Mouse (Mus musculus) adrenal gland, postnatal 14 days (tissue): Measurements from ENCODE around the gene Fgd5. TPM values are rescaled to one million over a fixed set of nuclear protein-coding genes. Genes with fewer than 3 reads are reported as not detected.
"Not testable (repeated sequence)": the region's sequence is repeated elsewhere in the genome, so short reads cannot be mapped to it uniquely, and the experiment has no call there.

ENCODE experiments used
- DNase-seq: peaks from one replicate; pipeline ENCODE4 v3.0.0; 2021; ENCODE audit warnings: mixed read lengths
- long read RNA-seq, 2 experiments: library from polyadenylated mRNA; stranded (forward); transcript quantifications; one replicate each; pipeline ENCODE4 v2.0.0; 2021
- total RNA-seq: library from RNA; stranded (reverse); gene quantifications from 2 replicates; pipeline ENCODE4 v1.2.3, GENCODE M21; 2021

The Fgd5 gene
- 21.2 and 24.7 TPM in 2 replicates for total RNA-seq
- long read RNA-seq, experiment 1, full-length matches to known transcripts, result 4 of 11 reads
- long read RNA-seq, experiment 1, partial matches to known transcripts, result 4 of 11 reads
- long read RNA-seq, experiment 1, other reads (novel, unspliced or antisense), result 3 of 11 reads
- long read RNA-seq, experiment 2, full-length matches to known transcripts, result 5 of 13 reads
- long read RNA-seq, experiment 2, partial matches to known transcripts, result 6 of 13 reads
- long read RNA-seq, experiment 2, other reads (novel, unspliced or antisense), result 2 of 13 reads

DNA sequence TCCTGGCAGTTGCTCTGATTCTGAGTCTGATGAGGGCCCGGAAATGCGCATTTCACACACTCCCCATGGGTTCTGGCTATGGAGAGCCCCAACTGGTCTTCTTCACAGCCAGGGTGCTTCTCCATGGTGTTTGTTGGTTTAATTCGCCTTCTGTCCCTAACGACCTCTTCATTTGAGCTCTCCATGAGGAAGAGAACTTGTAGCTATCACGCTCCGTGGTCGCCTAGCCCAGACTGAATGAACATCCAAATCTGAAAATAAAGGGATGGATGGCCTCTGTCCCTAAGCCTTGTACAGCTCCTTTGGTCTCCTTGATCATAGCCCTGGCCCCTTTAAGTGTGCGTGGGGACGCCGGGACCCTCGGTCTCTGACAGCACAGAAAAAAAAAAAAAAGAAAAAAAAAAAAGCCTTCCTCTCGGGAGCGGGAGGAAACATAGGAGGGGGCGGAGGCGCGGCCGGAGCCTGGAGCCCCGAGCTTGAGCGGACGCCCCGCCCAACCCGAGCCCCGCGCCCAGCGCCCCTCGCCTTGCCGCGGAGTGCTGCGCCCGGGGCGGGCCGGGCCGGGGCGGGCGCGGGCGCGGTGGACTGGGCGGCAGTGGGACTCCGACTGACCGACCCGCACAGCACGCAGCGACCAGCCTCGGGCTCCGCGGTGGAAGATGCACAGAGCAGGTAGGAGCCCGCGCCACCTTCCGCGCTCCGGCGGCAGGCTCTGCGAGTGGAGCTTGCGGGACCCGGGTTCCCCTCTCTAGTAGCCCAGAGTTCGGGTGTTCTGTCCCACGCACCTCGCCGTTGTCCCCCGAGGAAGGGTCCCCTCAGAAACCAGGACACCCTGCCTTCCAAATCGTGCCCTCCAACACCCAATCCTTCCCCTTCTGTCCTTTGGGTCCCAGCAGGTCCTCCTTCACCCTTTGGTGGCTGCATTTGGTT, at the start of gene Fgd5:
TSS of gene Fgd5 (plus strand) at position 508 of the 930 bp plus-strand sequence.
- DNase-seq, result peak; percentile 58

DNA sequence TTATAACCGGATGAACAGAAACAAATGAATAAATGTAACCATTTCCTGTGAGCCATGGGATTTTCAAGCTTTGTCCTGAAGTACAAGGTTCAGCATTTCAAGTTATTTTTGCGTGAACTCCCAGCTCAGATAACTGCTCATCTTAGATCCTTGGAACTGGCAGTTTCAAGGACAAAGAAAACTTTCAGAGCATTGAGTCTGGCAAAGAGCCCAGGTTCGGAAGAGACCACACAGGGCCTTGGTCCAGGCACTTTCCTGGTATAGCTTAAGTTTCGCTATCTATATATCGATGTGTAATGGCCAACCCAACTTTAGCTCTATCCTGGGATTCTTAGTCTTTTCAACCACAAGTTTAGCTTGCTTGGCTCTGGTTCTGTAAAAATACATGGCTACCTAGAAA, 47.4 kb upstream of the Fgd5 start:
- DNase-seq, result peak; percentile 66

- no peak for DNase-seq
Measured at GRCm38 (mm10) chr6:91938491-91938890, 40.2 kb upstream of the Fgd5 start.

DNA sequence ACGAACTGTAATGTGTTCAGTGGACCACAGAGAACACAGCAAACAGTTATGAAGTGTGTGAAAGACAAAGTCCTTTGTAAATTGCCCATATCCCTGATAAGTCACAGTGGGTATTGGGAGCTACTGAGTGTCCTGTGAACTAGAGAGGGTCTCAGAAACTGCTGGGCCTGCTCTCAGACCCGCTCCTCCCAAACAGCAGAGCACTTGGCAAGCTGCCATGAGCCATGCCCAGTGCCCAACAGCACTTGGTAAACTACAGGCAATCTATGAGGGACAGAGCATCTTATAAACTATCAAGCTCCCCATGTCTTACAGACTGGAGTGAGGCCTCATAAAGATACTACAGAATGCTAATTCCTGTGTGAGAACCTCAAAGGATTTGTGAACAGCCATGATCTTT, 30.3 kb upstream of the Fgd5 start:
- DNase-seq, result peak; percentile 16

- DNase-seq, result not testable (repeated sequence)
Measured at GRCm38 (mm10) chr6:91958015-91958414, 20.7 kb upstream of the Fgd5 start.

- DNase-seq, result peak; percentile 52
Measured at GRCm38 (mm10) chr6:91960028-91960811, 18.5 kb upstream of the Fgd5 start.

DNA sequence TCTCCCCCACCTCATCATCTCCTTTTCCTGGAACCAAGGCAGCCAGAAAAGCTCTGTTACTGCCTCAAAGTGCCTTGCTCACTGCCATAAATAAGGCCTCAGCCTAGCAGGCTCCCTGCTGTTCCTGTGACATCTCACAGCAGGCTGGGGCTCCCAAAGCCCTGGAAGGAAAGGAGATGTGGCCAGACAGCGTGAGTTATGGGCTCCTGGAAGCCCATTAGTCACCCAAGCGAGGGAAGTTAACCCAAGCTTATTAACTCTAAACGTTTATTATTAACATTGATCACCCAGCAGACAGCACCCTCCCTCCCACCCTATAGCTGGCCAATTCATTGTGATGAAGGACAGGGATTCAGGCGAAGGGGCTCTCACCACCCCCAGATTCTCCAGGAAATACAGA, 15.2 kb upstream of the Fgd5 start:
- no peak for DNase-seq

DNA sequence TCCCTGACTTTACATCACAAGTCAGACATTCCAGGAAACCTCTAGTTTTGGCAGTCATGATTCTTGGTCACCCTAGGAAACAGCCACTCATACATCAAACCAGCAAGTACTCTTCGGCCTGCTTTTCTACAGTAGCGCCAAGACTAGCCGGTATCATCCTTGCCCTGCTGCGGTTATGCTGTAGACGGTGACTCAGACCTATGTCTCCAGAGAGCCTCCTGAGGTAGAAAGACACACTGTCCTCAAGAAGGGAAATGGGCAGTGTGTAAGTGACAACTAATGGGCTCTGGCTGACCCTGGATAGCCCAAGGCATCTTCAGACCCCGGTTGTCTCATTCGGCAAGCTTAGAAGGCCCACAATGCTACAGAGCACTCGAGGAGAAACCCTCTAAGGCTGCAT, 13.6 kb upstream of the Fgd5 start:
- DNase-seq, result no peak

GRCm38 (mm10) chr6:91966006-91966405, 12.7 kb upstream of the Fgd5 start:
- DNase-seq, result no peak

DNA sequence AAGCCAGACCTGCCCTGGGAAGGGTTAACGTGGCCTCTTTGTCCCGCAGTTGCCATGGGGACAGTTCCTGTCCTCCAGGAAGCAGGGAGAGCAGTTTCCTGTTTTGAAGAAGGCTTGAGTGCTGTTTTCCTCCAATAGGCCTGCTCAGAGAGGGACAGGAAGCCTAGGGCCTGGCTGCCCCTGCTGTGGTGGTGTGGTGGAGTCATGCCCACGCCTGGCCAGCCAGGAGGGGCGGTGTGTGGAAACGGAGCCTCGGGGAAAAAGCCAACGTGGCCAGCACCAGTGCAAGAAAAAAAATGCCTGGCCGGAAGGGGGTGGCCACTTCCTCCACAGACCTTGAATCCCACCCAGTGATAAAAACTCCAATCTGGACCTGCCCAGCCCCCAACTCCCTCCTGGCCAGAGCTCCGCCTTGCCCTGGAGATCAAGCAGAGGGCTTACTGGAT, 6.5 kb upstream of the Fgd5 start:
- peak; percentile 75 for DNase-seq

DNA sequence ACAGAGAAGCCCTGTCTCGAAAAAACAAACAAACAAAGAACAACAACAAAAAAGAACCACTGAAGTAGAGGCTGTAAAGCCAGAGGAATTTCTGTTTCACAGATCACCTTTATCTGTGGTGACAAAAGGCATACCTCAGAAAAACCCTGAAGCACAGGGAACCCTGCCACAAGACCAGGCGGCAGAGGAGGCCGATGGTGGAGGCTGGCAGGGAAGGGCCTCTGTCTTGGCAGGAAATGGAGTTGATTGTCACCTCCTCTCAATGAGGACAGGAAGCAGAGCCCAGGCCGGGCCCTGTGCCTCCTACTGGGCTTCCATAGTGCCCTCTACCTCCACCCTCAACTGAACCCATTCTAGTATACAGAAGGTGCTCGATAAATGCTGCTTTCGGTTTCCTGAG, 4.7 kb upstream of the Fgd5 start:
- DNase-seq, result no peak

- DNase-seq, result no peak
Measured at GRCm38 (mm10) chr6:91979301-91979996, 771 bp downstream of the Fgd5 start.

DNA sequence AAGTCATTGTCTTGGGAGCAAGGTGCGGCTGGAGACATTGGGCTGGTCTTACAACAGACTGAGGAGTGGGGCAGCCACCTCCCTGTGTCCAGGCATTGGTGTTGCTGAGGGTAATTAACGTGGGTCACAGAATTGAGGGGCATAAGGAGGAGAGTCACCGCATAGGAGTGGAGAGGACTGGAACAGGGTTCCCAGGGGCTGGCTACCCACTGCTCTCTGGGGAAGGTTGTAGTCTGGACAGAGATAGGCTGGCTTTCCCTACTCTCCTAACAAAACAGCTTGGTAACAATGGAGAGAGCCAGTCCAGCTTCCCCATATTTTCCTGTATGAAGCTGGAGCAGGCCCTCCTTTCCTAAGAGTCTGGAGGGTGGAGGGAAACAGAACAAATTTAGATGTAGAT, 1.3 kb downstream of the Fgd5 start:
- no peak for DNase-seq

DNA sequence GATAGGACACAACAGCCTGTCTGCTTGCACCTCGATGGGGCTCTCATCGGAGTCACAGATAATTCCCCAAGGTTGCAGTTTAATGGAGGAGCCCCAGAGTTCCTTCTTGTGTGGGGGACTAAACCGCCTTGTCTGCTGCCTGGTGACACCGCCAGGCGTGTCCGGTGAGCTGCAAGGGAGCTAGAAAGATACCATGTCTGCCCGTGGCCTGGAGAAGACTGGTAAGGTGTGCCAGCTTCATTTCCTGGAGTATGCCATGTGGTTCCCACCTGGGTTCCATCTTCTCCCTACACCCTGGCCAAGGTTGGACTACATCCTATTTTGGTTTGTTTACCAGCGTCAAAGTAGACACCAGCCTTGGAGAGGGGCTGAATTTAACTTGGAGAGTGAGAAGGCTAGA, 11.4 kb downstream of the Fgd5 start:
- DNase-seq, result no peak

DNA sequence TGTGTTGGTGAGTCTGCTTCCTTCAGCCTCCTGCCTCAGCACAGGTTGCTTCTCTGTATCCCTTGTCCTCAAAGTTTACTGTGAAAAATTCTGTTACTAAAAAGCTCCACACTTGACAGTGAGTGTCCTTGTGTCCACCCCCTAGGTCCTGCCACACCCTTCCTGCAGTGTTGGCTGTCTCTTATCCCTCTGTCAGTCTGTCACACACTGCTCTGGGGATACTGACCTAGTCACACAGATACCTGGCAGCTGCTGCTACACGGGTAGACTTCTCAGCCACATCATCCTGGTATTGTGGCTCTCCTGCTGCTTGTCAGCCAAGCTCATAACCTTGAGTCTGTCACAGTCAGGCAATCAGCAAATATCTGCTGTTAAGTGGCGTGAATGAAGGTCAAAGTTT, 14.1 kb downstream of the Fgd5 start:
- no peak for DNase-seq

DNA sequence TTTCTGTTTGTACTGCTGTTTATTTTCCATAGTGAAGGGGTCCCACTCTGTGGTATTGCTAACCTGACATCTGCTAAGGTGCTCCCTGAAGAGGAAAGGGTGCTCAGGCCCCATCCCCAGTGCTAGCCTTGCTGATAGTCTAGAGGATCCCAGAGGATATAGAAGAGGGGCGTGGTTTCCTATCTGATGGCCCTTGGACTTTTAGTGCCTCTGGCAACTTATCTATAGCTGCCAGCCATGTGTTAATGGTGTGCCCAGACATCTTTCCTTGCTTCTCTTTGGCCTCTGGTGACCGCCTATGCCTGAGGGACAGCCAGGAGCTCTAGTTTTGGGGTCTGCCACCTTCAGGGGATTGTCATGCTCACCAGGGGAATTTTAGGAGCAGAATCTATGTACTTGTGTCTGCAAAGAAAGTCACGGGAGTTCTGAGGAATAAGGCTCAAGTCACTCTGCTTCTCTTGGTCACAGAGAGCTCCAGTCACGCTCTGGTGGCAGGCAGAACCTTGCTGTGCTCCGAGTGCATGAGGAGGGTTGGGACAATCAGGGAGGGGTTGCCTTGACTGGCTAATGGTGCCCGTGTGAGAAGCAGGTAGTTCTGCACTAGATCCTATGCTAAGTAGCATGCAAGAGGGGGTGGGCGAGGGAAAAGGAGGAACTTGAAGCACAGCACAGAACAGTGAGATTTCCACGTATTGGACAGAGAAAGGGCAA, 15.3 kb downstream of the Fgd5 start:
- DNase-seq, result no peak

DNA sequence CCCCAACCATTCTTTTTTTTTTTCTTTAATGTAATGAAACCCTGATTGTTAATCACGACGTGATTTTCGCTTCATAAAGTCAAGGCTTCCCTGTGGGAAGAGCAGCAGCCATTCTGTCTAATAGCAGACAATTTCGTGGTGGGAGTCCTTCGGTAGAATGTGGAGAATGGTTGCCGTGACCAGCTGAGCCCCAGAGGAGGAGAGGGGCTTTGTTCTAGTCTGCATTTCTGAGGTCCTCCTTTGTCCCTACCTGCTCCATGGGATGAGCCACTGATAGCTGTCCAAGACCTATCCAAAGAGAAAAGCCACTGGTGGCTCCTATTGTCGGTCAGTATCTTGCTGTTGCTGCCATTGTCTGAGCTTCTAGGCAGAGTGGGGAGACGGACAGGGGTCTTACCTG, 17.4 kb downstream of the Fgd5 start:
- no peak for DNase-seq

DNA sequence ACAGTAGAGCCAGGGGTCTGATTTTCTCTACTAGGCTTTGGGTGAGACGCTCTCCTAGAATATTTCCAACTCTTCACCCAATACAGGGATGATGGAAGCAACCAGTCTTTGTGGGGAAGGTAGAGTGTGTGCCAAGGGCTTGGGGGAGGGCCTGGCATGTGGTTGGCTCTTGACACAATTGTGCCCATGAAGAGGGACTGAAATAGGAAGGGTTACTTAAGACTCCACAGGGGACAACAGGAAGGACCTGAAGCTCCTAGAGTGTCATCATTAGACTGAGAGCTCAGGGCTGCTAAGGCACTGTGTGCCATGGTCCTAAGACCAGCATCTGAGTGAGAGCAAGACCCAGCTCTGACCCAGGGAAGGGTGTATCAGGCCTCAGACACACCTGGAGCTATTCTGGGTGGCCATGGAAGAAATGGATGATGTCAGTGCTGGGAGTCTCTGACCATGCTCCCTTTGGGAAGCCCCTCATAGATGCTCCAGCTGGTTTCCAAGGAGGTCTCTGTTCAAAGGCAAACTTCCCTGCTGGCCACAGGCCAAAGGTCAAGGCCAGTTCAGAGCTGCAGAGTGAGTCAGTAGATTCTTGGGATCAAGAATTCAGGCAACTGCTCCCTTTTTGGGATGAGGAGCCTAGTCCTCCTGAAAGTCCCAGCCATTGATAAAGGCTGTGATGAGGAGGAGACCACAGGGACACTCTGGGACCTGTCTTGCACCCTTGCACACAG, 24.0 kb downstream of the Fgd5 start:
- DNase-seq, result no peak

- no peak for DNase-seq
Measured at GRCm38 (mm10) chr6:92003646-92004045, 25.0 kb downstream of the Fgd5 start.

DNA sequence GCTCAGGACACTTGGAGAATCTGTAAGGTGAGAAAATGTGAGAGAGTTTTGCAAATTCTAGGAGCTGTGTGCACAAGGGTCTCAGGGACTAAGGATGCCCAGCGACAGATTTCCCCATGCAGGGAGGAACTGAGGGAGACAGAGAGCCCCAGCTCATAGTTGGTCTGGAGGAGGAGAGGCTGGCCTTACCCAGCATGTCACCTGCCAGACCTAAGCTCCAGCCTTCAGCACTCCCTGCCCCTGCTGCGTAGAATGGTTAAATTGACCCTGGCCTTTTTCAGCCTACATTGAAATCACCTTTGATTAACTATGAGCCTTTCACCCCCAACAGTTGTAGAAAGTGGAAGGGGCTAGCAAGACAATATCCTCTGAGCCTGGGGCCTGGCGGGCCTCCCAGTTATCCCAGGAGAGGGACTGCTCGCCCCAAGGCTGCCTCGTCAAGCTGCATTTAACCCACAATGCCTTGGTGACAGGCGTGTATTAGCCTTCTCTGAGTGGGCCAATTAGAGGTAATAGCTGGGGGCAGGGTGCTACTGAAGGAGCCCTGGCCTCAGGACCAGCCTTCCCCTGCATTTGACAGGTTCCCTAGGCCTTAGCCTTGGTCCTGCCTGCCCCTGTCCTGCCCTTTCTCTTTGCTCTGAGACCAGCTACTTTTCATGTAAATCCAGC, 25.6 kb downstream of the Fgd5 start:
- no peak for DNase-seq
